Mouse (Mus musculus) limb, embryonic 13.5 days (tissue): ENCODE data around the gene Camta1. TPM values are rescaled to one million over a fixed set of nuclear protein-coding genes. Genes with fewer than 3 reads are reported as not detected.

ENCODE experiments used
- ATAC-seq: fragments of 200-750 bp; cut with Nextera tagmentation; 2 replicates; pipeline ENCODE4 v1.8.0; 2017; ENCODE audit warnings: low read depth, moderate number of reproducible peaks, moderate TSS enrichment; ENCODE audit not compliant: low FRiP score
- H3K27ac ChIP-seq: fragments of 300-500 bp; sonication (generic); 2 replicates; pipeline ENCODE4 v1.5.1; 2015; ENCODE audit warnings: inconsistent platforms, mild to moderate bottlenecking, moderate library complexity
- H3K27me3 ChIP-seq: fragments of 300-500 bp; sonication (generic); 2 replicates; pipeline ENCODE4 v1.6.1; 2015; ENCODE audit warnings: mild to moderate bottlenecking, inconsistent platforms
- H3K36me3 ChIP-seq: fragments of 300-500 bp; sonication (generic); 2 replicates; pipeline ENCODE4 v1.6.1; 2015; ENCODE audit warnings: inconsistent platforms, mild to moderate bottlenecking, moderate library complexity
- H3K4me1 ChIP-seq: fragments of 300-500 bp; sonication (generic); 2 replicates; pipeline ENCODE4 v1.6.1; 2015; ENCODE audit warnings: inconsistent platforms
- H3K4me2 ChIP-seq: fragments of 300-500 bp; sonication (generic); replicated peaks from 2 replicates; pipeline ENCODE4 v1.6.1; 2015; ENCODE audit warnings: inconsistent platforms, mild to moderate bottlenecking, moderate library complexity
- H3K4me3 ChIP-seq: fragments of 300-500 bp; sonication (generic); 2 replicates; pipeline ENCODE4 v1.5.1; 2015; ENCODE audit warnings: moderate library complexity, mild to moderate bottlenecking, inconsistent platforms
- H3K9ac ChIP-seq: fragments of 300-500 bp; sonication (generic); 2 replicates; pipeline ENCODE4 v1.6.1; 2015; ENCODE audit warnings: mild to moderate bottlenecking, inconsistent platforms
- H3K9me3 ChIP-seq: fragments of 300-500 bp; sonication (generic); 2 replicates; pipeline ENCODE4 v1.6.1; 2016; ENCODE audit warnings: inconsistent platforms
- WGBS: fragments of 180-500 bp; shearing (Covaris S2); methylation state at CpG from one replicate; pipeline ENCODE4 v1.1.7; 2015; 5-methylcytosine and 5-hydroxymethylcytosine counted together
- polyA plus RNA-seq: library from polyadenylated mRNA; unstranded; fragments of >200 nt; fragmentation: Nextera tagmentation; extraction: Ambion mirVana; gene quantifications from 2 replicates; pipeline ENCODE4 v1.2.1, GENCODE M21; 2015

Camta1 gene
- polyA plus RNA-seq, 1 experiment from 2014 or later = 93.5 TPM

DNA sequence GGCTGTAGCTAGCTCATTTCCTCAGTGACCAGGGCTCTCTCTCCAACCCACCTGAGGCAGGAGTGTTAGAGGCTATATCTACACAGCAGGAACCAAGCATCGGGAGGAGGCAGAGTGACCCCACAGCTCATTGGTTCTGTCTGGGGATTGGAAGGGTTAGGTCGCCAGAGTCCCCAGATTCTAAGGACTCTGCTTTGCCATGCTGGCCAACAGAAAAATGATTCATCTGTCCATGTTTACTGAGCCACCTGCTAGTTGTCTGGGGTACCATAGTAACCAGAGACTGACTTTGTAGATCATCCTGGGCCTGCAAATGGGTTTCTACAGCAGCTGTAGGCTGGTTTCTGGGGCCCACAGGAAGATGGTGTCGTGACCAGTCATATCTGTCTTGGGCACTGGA lies 292.1 kb downstream of the Camta1 start:
- no peak overlapping the region for H3K4me3 ChIP-seq
- WGBS = 69% methylated on average over 3 of the region's 3 CpGs
- H3K4me2 ChIP-seq = no peak overlapping the region
- H3K36me3 ChIP-seq = no peaks in the 10 kb centered on the region
- H3K9ac ChIP-seq = no peak overlapping the region
- H3K27me3 ChIP-seq = no peaks in the 10 kb centered on the region
- ATAC-seq = no peak
- no peaks in the 10 kb centered on the region for H3K9me3 ChIP-seq
- H3K4me1 ChIP-seq = peaks cover 8% of the 10 kb centered on the region; the same call in 1 of the 2 replicates
- no peak overlapping the region for H3K27ac ChIP-seq

DNA sequence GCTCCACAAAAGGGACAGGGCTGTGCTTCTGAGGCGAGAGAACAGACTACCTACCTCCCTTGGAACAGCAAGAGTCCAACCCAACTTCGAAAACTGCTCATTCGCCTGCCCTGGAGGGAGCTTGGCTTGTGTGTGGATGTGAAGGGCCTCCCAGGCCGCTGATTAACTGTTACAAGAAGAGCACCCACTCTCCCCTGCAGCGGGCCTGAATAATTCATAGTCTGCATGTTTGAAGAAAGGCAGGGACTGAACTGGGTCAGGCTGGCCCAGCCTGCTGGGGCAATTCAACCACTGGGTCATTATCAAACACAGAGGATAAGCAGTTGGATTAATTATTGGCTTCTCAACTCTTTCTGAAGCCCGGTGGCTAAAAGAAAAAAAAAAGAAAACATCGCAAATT lies 292.8 kb downstream of the Camta1 start:
- H3K4me3 ChIP-seq = no peak overlapping the region
- no peaks in the 10 kb centered on the region for H3K27me3 ChIP-seq
- peaks cover 12% of the 10 kb centered on the region; the same call in 1 of the 2 replicates for H3K4me1 ChIP-seq
- no peak overlapping the region for H3K9ac ChIP-seq
- no peak overlapping the region for H3K4me2 ChIP-seq
- no peak for ATAC-seq
- H3K9me3 ChIP-seq = no peaks in the 10 kb centered on the region
- WGBS = 55% methylated on average over 7 of the region's 7 CpGs
- H3K27ac ChIP-seq = no peak overlapping the region
- H3K36me3 ChIP-seq = no peaks in the 10 kb centered on the region

GRCm38 (mm10) chr4:151567105-151567504 lies 294.6 kb downstream of the Camta1 start:
- WGBS = 86% methylated on average over 4 of the region's 4 CpGs

GRCm38 (mm10) chr4:151555505-151555904 lies 306.2 kb downstream of the Camta1 start:
- WGBS = 87% methylated on average over 9 of the region's 9 CpGs
- no peaks in the 10 kb centered on the region for H3K9me3 ChIP-seq
- H3K27ac ChIP-seq = no peak overlapping the region
- H3K4me1 ChIP-seq = peaks cover 55% of the 10 kb centered on the region
- no peaks in the 10 kb centered on the region for H3K36me3 ChIP-seq
- H3K9ac ChIP-seq = no peak overlapping the region
- no peak for ATAC-seq
- no peak overlapping the region for H3K4me3 ChIP-seq
- H3K4me2 ChIP-seq = no peak overlapping the region
- peaks cover 15% of the 10 kb centered on the region for H3K27me3 ChIP-seq

More at GRCm38 (mm10) chr4:151567105-151567504, 294.6 kb downstream of the Camta1 start:
- Histone ChIP-seq H3K36me3 (no peaks in the 10 kb centered on the region), H3K27ac (no peak overlapping the region), H3K27me3 (no peaks in the 10 kb centered on the region), H3K4me2 (no peak overlapping the region), H3K9me3 (no peaks in the 10 kb centered on the region), H3K4me3 (no peak overlapping the region), H3K4me1 (peaks cover 12% of the 10 kb centered on the region; the same call in 1 of the 2 replicates), H3K9ac (no peak overlapping the region)
- ATAC-seq = no peak

GRCm38 (mm10) chr4:151549523-151549922 lies 312.2 kb downstream of the Camta1 start:
- no peak overlapping the region for H3K4me3 ChIP-seq
- no peaks in the 10 kb centered on the region for H3K9me3 ChIP-seq
- no peak overlapping the region for H3K4me2 ChIP-seq
- peaks cover 51% of the 10 kb centered on the region for H3K4me1 ChIP-seq
- ATAC-seq = no peak
- H3K9ac ChIP-seq = no peak overlapping the region
- 44% methylated on average over 10 of the region's 10 CpGs for WGBS
- H3K36me3 ChIP-seq = no peaks in the 10 kb centered on the region
- no peak overlapping the region for H3K27ac ChIP-seq
- H3K27me3 ChIP-seq = peaks cover 13% of the 10 kb centered on the region

GRCm38 (mm10) chr4:151545452-151545851 lies 316.2 kb downstream of the Camta1 start:
- H3K4me3 ChIP-seq = no peak overlapping the region
- no peak for ATAC-seq
- peaks cover 10% of the 10 kb centered on the region for H3K27me3 ChIP-seq
- H3K4me2 ChIP-seq = no peak overlapping the region
- H3K9ac ChIP-seq = no peak overlapping the region
- no peaks in the 10 kb centered on the region for H3K36me3 ChIP-seq
- no peaks in the 10 kb centered on the region for H3K9me3 ChIP-seq
- H3K4me1 ChIP-seq = peaks cover 16% of the 10 kb centered on the region
- H3K27ac ChIP-seq = no peak overlapping the region
- WGBS = 93% methylated on average over 3 of the region's 3 CpGs

- no peak overlapping the region for H3K4me3 ChIP-seq
- H3K9ac ChIP-seq = no peak overlapping the region
- H3K27me3 ChIP-seq = peaks cover 9% of the 10 kb centered on the region; the same call in 1 of the 2 replicates
- H3K9me3 ChIP-seq = no peaks in the 10 kb centered on the region
- H3K36me3 ChIP-seq = no peaks in the 10 kb centered on the region
- no peak for ATAC-seq
- H3K4me2 ChIP-seq = no peak overlapping the region
- H3K27ac ChIP-seq = no peak overlapping the region
- H3K4me1 ChIP-seq = peaks cover 7% of the 10 kb centered on the region
- WGBS = 44% methylated on average over 5 of the region's 5 CpGs
These were observed 317.5 kb downstream of the Camta1 start for GRCm38 (mm10) chr4:151544191-151544590.

DNA sequence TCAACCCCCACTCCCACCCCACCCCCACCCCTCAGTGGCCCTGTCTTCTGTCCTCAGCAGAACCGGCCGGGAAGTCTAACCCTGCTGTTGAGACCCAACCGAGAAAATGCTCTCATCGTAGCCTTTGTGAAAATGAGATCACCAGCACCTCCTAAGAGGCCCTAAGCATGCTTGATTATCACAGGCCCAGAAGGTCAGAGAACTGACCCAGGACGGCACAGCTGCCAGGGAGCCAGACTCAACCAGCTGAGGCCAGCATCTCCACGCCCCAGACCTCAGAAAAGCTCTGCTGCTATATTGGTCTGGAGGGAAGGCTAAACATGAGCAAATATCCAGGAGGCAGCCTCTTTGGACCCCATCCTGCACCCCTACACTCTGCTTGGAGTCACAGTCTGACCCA lies 321.1 kb downstream of the Camta1 start:
- H3K36me3 ChIP-seq = no peaks in the 10 kb centered on the region
- ATAC-seq = no peak
- WGBS = 61% methylated on average over 6 of the region's 6 CpGs
- no peak overlapping the region for H3K4me2 ChIP-seq
- peaks cover 22% of the 10 kb centered on the region for H3K4me1 ChIP-seq
- H3K9ac ChIP-seq = no peak overlapping the region
- no peak overlapping the region for H3K27ac ChIP-seq
- H3K4me3 ChIP-seq = no peak overlapping the region
- no peaks in the 10 kb centered on the region for H3K9me3 ChIP-seq
- peaks cover 16% of the 10 kb centered on the region; the same call in 1 of the 2 replicates for H3K27me3 ChIP-seq

DNA sequence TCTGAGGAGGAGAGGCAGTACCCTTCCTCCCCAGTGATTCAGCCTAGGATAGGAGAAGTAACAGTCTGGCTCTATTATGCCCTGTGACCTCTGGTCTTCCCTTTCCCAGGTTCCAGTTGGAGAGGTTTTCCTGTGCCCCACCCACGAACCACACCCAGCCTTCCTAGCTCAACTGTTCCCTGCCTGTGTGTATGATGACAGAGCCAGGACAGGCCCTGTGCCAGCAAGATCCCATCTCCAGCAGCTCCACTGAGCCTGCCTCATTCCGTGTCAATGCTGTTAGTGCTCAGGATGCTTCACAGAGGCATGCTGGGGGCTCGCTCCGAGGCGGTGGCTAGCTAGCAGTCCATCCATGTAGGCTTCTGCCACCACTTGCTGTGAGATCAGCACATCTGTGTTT lies 321.8 kb downstream of the Camta1 start:
- Histone ChIP-seq H3K4me2 (no peak overlapping the region), H3K36me3 (no peaks in the 10 kb centered on the region), H3K9me3 (no peaks in the 10 kb centered on the region), H3K27ac (no peak overlapping the region), H3K4me3 (no peak overlapping the region), H3K4me1 (peaks cover 22% of the 10 kb centered on the region), H3K9ac (peak overlapping the region; percentile 39; the same call in 1 of the 2 replicates), H3K27me3 (peaks cover 16% of the 10 kb centered on the region; the same call in 1 of the 2 replicates)
- no peak for ATAC-seq
- WGBS = 76% methylated on average over 5 of the region's 5 CpGs

DNA sequence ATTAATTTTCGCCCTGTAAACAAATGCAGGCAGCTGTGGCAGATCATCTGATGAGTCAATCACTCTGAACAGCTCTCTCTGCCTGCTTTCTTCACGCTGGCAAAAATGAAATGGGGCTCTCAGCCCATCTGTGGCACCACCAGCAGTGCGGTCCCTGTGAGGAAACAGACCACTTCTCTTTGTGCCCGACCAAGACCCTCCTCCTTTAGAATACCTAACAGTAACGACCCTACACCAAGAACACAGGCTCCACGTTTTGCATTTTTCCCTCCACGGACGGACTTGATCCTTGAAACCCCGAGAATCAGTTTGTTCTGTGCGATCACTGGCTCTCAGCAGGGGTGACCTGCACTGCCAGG lies 322.5 kb downstream of the Camta1 start:
- H3K4me2 ChIP-seq = no peak overlapping the region
- ATAC-seq = no peak
- WGBS = 51% methylated on average over 10 of the region's 10 CpGs
- peaks cover 27% of the 10 kb centered on the region for H3K4me1 ChIP-seq
- no peak overlapping the region for H3K4me3 ChIP-seq
- H3K27me3 ChIP-seq = peaks cover 16% of the 10 kb centered on the region; the same call in 1 of the 2 replicates
- no peak overlapping the region for H3K27ac ChIP-seq
- H3K9ac ChIP-seq = no peak overlapping the region
- H3K9me3 ChIP-seq = no peaks in the 10 kb centered on the region
- H3K36me3 ChIP-seq = no peaks in the 10 kb centered on the region

DNA sequence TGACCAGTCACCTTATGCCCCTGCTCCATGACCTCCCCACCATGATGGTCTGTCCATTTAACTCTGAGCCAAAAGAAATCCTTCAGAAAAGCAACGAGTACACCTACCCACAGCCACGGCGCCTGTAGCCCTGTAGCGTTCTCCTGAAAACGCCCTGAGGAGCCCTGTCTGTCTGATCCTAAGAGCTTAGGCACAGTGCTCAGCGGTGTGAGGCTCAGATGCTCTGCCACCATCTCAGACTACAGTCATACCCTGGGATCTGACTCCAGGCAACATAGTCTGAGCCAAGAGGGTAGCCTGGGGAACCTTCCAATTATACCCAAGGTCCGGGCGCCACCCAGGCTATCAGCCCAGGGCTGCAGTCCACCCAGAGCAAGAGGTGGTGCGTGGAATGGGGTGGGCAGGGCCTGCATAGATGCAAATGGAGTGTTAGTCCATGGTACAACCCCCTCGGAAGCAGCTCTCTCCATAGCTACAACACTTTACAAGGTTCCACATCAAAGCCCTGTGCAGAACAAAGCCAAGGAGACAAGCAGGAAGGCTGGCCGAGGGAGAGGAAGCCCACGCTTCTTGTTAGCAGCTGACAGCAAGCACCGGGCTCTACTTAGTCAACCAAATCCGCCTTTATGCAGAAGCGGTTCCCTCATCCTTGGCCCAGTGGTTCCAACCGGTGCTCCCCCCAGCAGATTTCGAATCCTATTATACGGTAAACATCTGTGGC lies 323.1 kb downstream of the Camta1 start:
- no peaks in the 10 kb centered on the region for H3K36me3 ChIP-seq
- no peak for ATAC-seq
- WGBS = 50% methylated on average over 18 of the region's 18 CpGs
- H3K4me2 ChIP-seq = no peak overlapping the region
- H3K4me3 ChIP-seq = no peak overlapping the region
- no peak overlapping the region for H3K9ac ChIP-seq
- H3K4me1 ChIP-seq = peaks cover 28% of the 10 kb centered on the region
- no peaks in the 10 kb centered on the region for H3K9me3 ChIP-seq
- H3K27ac ChIP-seq = no peak overlapping the region
- H3K27me3 ChIP-seq = 0 out of 2 replicates have a peak, but pooled peaks cover 16% of the 10 kb centered on the region

DNA sequence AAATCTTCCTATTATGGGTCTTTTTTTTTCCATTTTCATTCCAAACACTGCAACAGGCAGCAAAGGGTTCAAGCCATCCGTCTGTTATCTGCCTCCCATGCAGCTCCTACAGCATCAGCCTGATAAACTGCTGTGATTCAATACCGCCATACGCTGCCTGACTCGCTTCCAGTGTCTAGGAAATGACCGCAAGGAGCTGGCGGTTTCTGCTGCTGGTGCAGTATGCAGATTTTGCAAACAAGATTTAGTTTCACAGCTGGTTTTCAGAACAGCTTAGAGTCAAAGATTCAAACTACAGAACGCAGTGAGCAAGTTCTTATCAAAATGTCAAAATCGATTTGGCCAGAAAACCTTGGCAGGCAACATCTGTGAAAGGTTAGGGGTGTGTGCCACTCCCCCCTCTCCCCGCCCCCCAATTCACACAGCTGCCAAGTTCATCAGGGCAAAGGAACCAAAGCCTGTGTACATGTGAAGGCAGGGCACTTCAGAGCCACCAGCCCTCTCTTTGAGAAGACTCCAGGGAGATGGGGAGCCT lies 325.7 kb downstream of the Camta1 start:
- ATAC-seq = no peak
- Histone ChIP-seq H3K27ac (peak overlapping the region; percentile 48; the same call in 1 of the 2 replicates), H3K27me3 (0 out of 2 replicates have a peak, but pooled peaks cover 15% of the 10 kb centered on the region), H3K4me1 (peaks cover 31% of the 10 kb centered on the region), H3K4me2 (no peak overlapping the region), H3K4me3 (no peak overlapping the region), H3K9me3 (no peaks in the 10 kb centered on the region), H3K9ac (no peak overlapping the region), H3K36me3 (no peaks in the 10 kb centered on the region)
- 39% methylated on average over 9 of the region's 9 CpGs for WGBS
